Mouse (Mus musculus): ENCODE measurements around the gene Dnajc4.

Dnajc4 gene

GRCm38 (mm10) chr19:6975537-6976521, 16.5 kb downstream of the Dnajc4 start, which contains the start of gene Plcb3:
Gene Plcb3, minus strand, starts transcription at chr19:6976470.
- in situ Hi-C loops (cut with MboI; ENCODE audit: low sequenced_read_pairs): no loop called here

GRCm38 (mm10) chr19:6974211-6975205, 17.9 kb downstream of the Dnajc4 start, which contains the start of gene Ppp1r14b:
Gene Ppp1r14b, plus strand, starts transcription at chr19:6974968.
- in situ Hi-C loops (cut with MboI; ENCODE audit: low sequenced_read_pairs): no loop called here

GRCm38 (mm10) chr19:6973581-6974190, 18.7 kb downstream of the Dnajc4 start:
- in situ Hi-C loops (cut with MboI; ENCODE audit: low sequenced_read_pairs): no loop called here

GRCm38 (mm10) chr19:6972247-6972917, 20.0 kb downstream of the Dnajc4 start:
- in situ Hi-C loops (cut with MboI; ENCODE audit: low sequenced_read_pairs): no loop called here

GRCm38 (mm10) chr19:6971644-6972043, 20.7 kb downstream of the Dnajc4 start:
- in situ Hi-C loops (cut with MboI; ENCODE audit: low sequenced_read_pairs): no loop called here

- in situ Hi-C loops (cut with MboI; ENCODE audit: low sequenced_read_pairs): no loop called here
Observed at GRCm38 (mm10) chr19:6970460-6971085, 21.8 kb downstream of the Dnajc4 start.

- in situ Hi-C loops (cut with MboI; ENCODE audit: low sequenced_read_pairs): no loop called here
Observed at GRCm38 (mm10) chr19:6969665-6970381, 22.5 kb downstream of the Dnajc4 start.

GRCm38 (mm10) chr19:6969291-6969664, 23.1 kb downstream of the Dnajc4 start:
- in situ Hi-C loops (cut with MboI; ENCODE audit: low sequenced_read_pairs): no loop called here

- in situ Hi-C loops (cut with MboI; ENCODE audit: low sequenced_read_pairs): no loop called here
Observed at GRCm38 (mm10) chr19:6968491-6969271, 23.7 kb downstream of the Dnajc4 start.

GRCm38 (mm10) chr19:6956461-6956860, 35.9 kb downstream of the Dnajc4 start:
- in situ Hi-C loops (cut with MboI; ENCODE audit: low sequenced_read_pairs): no loop called here

- in situ Hi-C loops (cut with MboI; ENCODE audit: low sequenced_read_pairs): no loop called here
Observed at GRCm38 (mm10) chr19:6955424-6955823, 36.9 kb downstream of the Dnajc4 start.

GRCm38 (mm10) chr19:6954046-6954445, 38.3 kb downstream of the Dnajc4 start:
- in situ Hi-C loops (cut with MboI; ENCODE audit: low sequenced_read_pairs): no loop called here

GRCm38 (mm10) chr19:6952712-6953037, 39.7 kb downstream of the Dnajc4 start:
- in situ Hi-C loops (cut with MboI; ENCODE audit: low sequenced_read_pairs): no loop called here

GRCm38 (mm10) chr19:6951994-6952711, 40.2 kb downstream of the Dnajc4 start:
- in situ Hi-C loops (cut with MboI; ENCODE audit: low sequenced_read_pairs): no loop called here

GRCm38 (mm10) chr19:6951381-6951968, 40.9 kb downstream of the Dnajc4 start:
- in situ Hi-C loops (cut with MboI; ENCODE audit: low sequenced_read_pairs): no loop called here

GRCm38 (mm10) chr19:6950613-6951153, 41.7 kb downstream of the Dnajc4 start:
- in situ Hi-C loops (cut with MboI; ENCODE audit: low sequenced_read_pairs): no loop called here

- in situ Hi-C loops (cut with MboI; ENCODE audit: low sequenced_read_pairs): no loop called here
Observed at GRCm38 (mm10) chr19:6949951-6950350, 42.4 kb downstream of the Dnajc4 start.

Measured in CH12F3 (cell line).